Mouse (Mus musculus) midbrain, embryonic 12.5 days (tissue): Measurements from ENCODE around the gene Psg20. TPM values are rescaled to one million over a fixed set of nuclear protein-coding genes. Genes with fewer than 3 reads are reported as not detected.
"Not testable (repeated sequence)": the region's sequence is repeated elsewhere in the genome, so short reads cannot be mapped to it uniquely, and the experiment has no call there.

Experiments used
- ATAC-seq: fragments of 200-750 bp; cut with Nextera tagmentation; 2 replicates; pipeline ENCODE4 v1.8.0; 2017; ENCODE audit warnings: low read depth, moderate TSS enrichment, moderate library complexity; ENCODE audit not compliant: low FRiP score
- H3K27ac ChIP-seq: fragments of 300-500 bp; sonication (generic); replicated peaks from 2 replicates; pipeline ENCODE4 v1.5.1; 2016; ENCODE audit warnings: mild to moderate bottlenecking
- H3K27me3 ChIP-seq: fragments of 300-500 bp; sonication (generic); 2 replicates; pipeline ENCODE4 v1.6.1; 2016; ENCODE audit warnings: mild to moderate bottlenecking
- H3K36me3 ChIP-seq: fragments of 300-500 bp; sonication (generic); 2 replicates; pipeline ENCODE4 v1.6.1; 2016
- H3K4me1 ChIP-seq: fragments of 300-500 bp; sonication (generic); 2 replicates; pipeline ENCODE4 v1.6.1; 2016
- H3K4me2 ChIP-seq: fragments of 300-500 bp; sonication (generic); replicated peaks from 2 replicates; pipeline ENCODE4 v1.6.1; 2016; ENCODE audit warnings: mild to moderate bottlenecking, moderate library complexity
- H3K4me3 ChIP-seq: fragments of 300-500 bp; sonication (generic); 2 replicates; pipeline ENCODE4 v1.5.1; 2016; ENCODE audit warnings: mild to moderate bottlenecking
- H3K9ac ChIP-seq: fragments of 300-500 bp; sonication (generic); replicated peaks from 2 replicates; pipeline ENCODE4 v1.6.1; 2016; ENCODE audit warnings: mild to moderate bottlenecking, moderate library complexity
- H3K9me3 ChIP-seq: fragments of 300-500 bp; sonication (generic); 2 replicates; pipeline ENCODE4 v1.6.1; 2016; ENCODE audit warnings: mild to moderate bottlenecking
- WGBS: fragments of 180-500 bp; shearing (Covaris S2); methylation state at CpG from one replicate; pipeline ENCODE4 v1.1.7; 2016; 5-methylcytosine and 5-hydroxymethylcytosine counted together
- polyA plus RNA-seq: library from polyadenylated mRNA; unstranded; fragments of >200 nt; fragmentation: Nextera tagmentation; extraction: Ambion mirVana; gene quantifications from 2 replicates; pipeline ENCODE4 v1.2.1, GENCODE M21; 2016

The Psg20 gene
- polyA plus RNA-seq, 1 experiment from 2014 or later: not detected

DNA sequence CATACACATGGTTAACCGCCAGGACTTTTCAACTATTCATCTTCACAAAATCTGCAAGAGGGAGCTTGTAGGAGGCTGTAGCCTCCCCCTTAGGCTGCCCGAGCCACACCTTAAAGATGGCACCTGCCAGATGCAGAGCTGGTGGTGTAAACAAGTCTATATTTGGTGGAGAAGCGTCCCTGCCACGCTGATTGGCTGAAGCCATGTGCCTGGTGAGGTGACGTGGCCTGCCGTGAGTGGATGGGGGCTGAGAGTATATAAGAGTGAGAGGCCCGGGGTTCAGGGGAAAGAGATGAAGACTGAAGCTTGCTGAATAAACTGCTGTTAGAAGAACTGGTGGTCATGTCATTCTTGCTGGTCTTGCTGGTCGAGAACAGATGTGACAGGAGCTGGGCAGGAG lies 59.1 kb downstream of the Psg20 start:
- not testable (repeated sequence) for H3K36me3 ChIP-seq, H3K9ac ChIP-seq, H3K27me3 ChIP-seq, H3K4me3 ChIP-seq, ATAC-seq, H3K9me3 ChIP-seq, H3K4me1 ChIP-seq, H3K4me2 ChIP-seq, H3K27ac ChIP-seq
- 83% methylated on average over 8 of the region's 8 CpGs for WGBS

Other genes starting within 250 kb of the Psg20 start
- gene Psg26, start 202.0 kb downstream of the Psg20 start, polyA plus RNA-seq: not detected in 2 replicates
- gene Psg25, start 153.9 kb downstream of the Psg20 start, polyA plus RNA-seq: not detected in 2 replicates
- not detected in 2 replicates for gene Psg27, start 118.9 kb downstream of the Psg20 start, polyA plus RNA-seq
- not detected in 2 replicates for gene Psg23, start 69.7 kb downstream of the Psg20 start, polyA plus RNA-seq
- not detected in 2 replicates for gene Psg21, start 29.5 kb downstream of the Psg20 start, polyA plus RNA-seq
- not detected in 2 replicates for gene Psg22, start 31.9 kb upstream of the Psg20 start, polyA plus RNA-seq
- not detected in 2 replicates for gene Psg19, start 112.3 kb upstream of the Psg20 start, polyA plus RNA-seq
- 0.08 and 0.10 TPM in 2 replicates for gene Psg17, start 135.4 kb upstream of the Psg20 start, polyA plus RNA-seq
- gene Mill2, start 153.8 kb upstream of the Psg20 start, polyA plus RNA-seq: 0.59 and 0.63 TPM in 2 replicates
- 2.5 and 4.2 TPM in 2 replicates for gene Pglyrp1, start 185.1 kb upstream of the Psg20 start, polyA plus RNA-seq
- 34.7 and 38.7 TPM in 2 replicates for gene Ccdc61, start 224.2 kb upstream of the Psg20 start, polyA plus RNA-seq
- 12.0 and 13.5 TPM in 2 replicates for gene Nova2, start 239.7 kb upstream of the Psg20 start, polyA plus RNA-seq